Mouse (Mus musculus): ENCODE measurements around the gene Gm28635. TPM values are rescaled to one million over a fixed set of nuclear protein-coding genes. Genes with fewer than 3 reads are reported as not detected.
A peak's percentile ranks its signal among the peaks of the same experiment; 100 is the strongest.

The Gm28635 gene
- polyA plus RNA-seq, 1 experiment from 2014 or later = not detected

- H3K36me3 ChIP-seq (ENCODE audit: control insufficient read depth, insufficient read depth, low read length) = no peaks in the 10 kb centered on the region
- no peak overlapping the region for H3K4me3 ChIP-seq (ENCODE audit: low read depth, low read length)
- peaks cover 41% of the 10 kb centered on the region for H3K4me1 ChIP-seq (ENCODE audit: control insufficient read depth, insufficient read depth, low read length)
- no peak overlapping the region for H3K9ac ChIP-seq (ENCODE audit: low read depth, low read length)
- peak; percentile 93 for ATAC-seq
- WGBS = 0% methylated on average over 2 of the region's 2 CpGs
- H3K27me3 ChIP-seq (ENCODE audit: control insufficient read depth, insufficient read depth, low read depth, low read length) = no peaks in the 10 kb centered on the region
- peak overlapping the region; percentile 58 for H3K27ac ChIP-seq (ENCODE audit: low read length)
- H3K4me2 ChIP-seq (ENCODE audit: low read length) = no peak overlapping the region
- H3K9me3 ChIP-seq (replicated peaks; ENCODE audit: control insufficient read depth, low read length, poor library complexity, severe bottlenecking) = no peaks in the 10 kb centered on the region
Observed at GRCm38 (mm10) chr2:84635611-84636010, 42.2 kb downstream of the Gm28635 start.

DNA sequence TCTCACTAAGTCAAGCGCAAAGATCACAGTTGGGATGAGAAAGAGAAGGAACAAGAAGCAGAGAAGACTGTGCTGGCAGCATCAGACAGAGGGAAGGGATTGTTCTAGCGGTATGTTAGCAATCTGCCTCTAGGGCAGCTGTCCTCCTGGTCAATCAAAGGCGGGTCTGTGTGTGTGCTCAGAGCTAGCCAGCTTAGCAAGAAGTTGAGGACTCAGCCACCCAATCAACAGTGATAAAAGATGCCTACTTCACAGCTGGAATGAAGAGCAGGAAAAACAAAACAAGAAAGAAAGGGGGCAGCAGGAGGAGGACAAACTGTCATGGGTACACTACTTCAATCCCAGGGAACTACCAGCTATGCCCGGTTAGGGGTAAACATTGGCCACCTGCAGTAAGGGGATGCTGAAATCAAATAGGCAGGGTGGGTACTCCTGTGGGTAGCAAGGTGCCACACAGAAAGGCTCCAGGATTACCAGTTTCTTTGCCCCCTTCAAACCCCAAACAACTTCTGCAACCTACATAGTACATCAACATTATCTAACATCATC is 42.8 kb downstream of the Gm28635 start:
- Histone ChIP-seq H3K27ac (ENCODE audit: low read length) (peak overlapping the region; percentile 58), H3K4me3 (ENCODE audit: low read depth, low read length) (no peak overlapping the region), H3K27me3 (ENCODE audit: control insufficient read depth, insufficient read depth, low read depth, low read length) (no peaks in the 10 kb centered on the region), H3K9ac (ENCODE audit: low read depth, low read length) (no peak overlapping the region), H3K36me3 (ENCODE audit: control insufficient read depth, insufficient read depth, low read length) (no peaks in the 10 kb centered on the region), H3K4me1 (ENCODE audit: control insufficient read depth, insufficient read depth, low read length) (peaks cover 41% of the 10 kb centered on the region), H3K4me2 (ENCODE audit: low read length) (no peak overlapping the region), H3K9me3 (replicated peaks; ENCODE audit: control insufficient read depth, low read length, poor library complexity, severe bottlenecking) (no peaks in the 10 kb centered on the region)
- ATAC-seq = no peak
- 22% methylated on average over 4 of the region's 4 CpGs for WGBS

GRCm38 (mm10) chr2:84634006-84634405 is 43.8 kb downstream of the Gm28635 start:
- no peak overlapping the region for H3K9ac ChIP-seq (ENCODE audit: low read depth, low read length)
- no peak overlapping the region for H3K4me3 ChIP-seq (ENCODE audit: low read depth, low read length)
- ATAC-seq = no peak
- H3K27me3 ChIP-seq (ENCODE audit: control insufficient read depth, insufficient read depth, low read depth, low read length) = no peaks in the 10 kb centered on the region
- H3K27ac ChIP-seq (ENCODE audit: low read length) = no peak overlapping the region
- H3K4me2 ChIP-seq (ENCODE audit: low read length) = no peak overlapping the region
- H3K36me3 ChIP-seq (ENCODE audit: control insufficient read depth, insufficient read depth, low read length) = no peaks in the 10 kb centered on the region
- 78% methylated on average over 4 of the region's 4 CpGs for WGBS
- no peaks in the 10 kb centered on the region for H3K9me3 ChIP-seq (replicated peaks; ENCODE audit: control insufficient read depth, low read length, poor library complexity, severe bottlenecking)
- H3K4me1 ChIP-seq (ENCODE audit: control insufficient read depth, insufficient read depth, low read length) = peaks cover 41% of the 10 kb centered on the region

GRCm38 (mm10) chr2:84632999-84633398 is 44.8 kb downstream of the Gm28635 start:
- Histone ChIP-seq H3K27me3 (ENCODE audit: control insufficient read depth, insufficient read depth, low read depth, low read length) (no peaks in the 10 kb centered on the region), H3K27ac (ENCODE audit: low read length) (no peak overlapping the region), H3K36me3 (ENCODE audit: control insufficient read depth, insufficient read depth, low read length) (no peaks in the 10 kb centered on the region), H3K4me3 (ENCODE audit: low read depth, low read length) (no peak overlapping the region), H3K4me2 (ENCODE audit: low read length) (no peak overlapping the region; the same call in 1 of the 2 replicates), H3K9me3 (replicated peaks; ENCODE audit: control insufficient read depth, low read length, poor library complexity, severe bottlenecking) (no peaks in the 10 kb centered on the region), H3K4me1 (ENCODE audit: control insufficient read depth, insufficient read depth, low read length) (peaks cover 36% of the 10 kb centered on the region), H3K9ac (ENCODE audit: low read depth, low read length) (no peak overlapping the region)
- WGBS = 0% methylated on average over 3 of the region's 3 CpGs
- no peak for ATAC-seq

- Histone ChIP-seq H3K4me3 (ENCODE audit: low read depth, low read length) (no peak overlapping the region), H3K36me3 (ENCODE audit: control insufficient read depth, insufficient read depth, low read length) (no peaks in the 10 kb centered on the region), H3K9me3 (replicated peaks; ENCODE audit: control insufficient read depth, low read length, poor library complexity, severe bottlenecking) (no peaks in the 10 kb centered on the region), H3K4me1 (ENCODE audit: control insufficient read depth, insufficient read depth, low read length) (peaks cover 29% of the 10 kb centered on the region), H3K9ac (ENCODE audit: low read depth, low read length) (no peak overlapping the region), H3K4me2 (ENCODE audit: low read length) (no peak overlapping the region), H3K27ac (ENCODE audit: low read length) (no peak overlapping the region), H3K27me3 (ENCODE audit: control insufficient read depth, insufficient read depth, low read depth, low read length) (no peaks in the 10 kb centered on the region)
- 100% methylated on average over 1 of the region's 1 CpGs for WGBS
- no peak for ATAC-seq
Observed at GRCm38 (mm10) chr2:84632001-84632400, 45.8 kb downstream of the Gm28635 start.

- no peak overlapping the region for H3K4me3 ChIP-seq (ENCODE audit: low read depth, low read length)
- 63% methylated on average over 3 of the region's 3 CpGs for WGBS
- H3K9ac ChIP-seq (ENCODE audit: low read depth, low read length) = no peak overlapping the region
- H3K27ac ChIP-seq (ENCODE audit: low read length) = no peak overlapping the region
- peaks cover 2% of the 10 kb centered on the region; the same call in 1 of the 2 replicates for H3K4me1 ChIP-seq (ENCODE audit: control insufficient read depth, insufficient read depth, low read length)
- no peak overlapping the region for H3K4me2 ChIP-seq (ENCODE audit: low read length)
- no peaks in the 10 kb centered on the region for H3K9me3 ChIP-seq (replicated peaks; ENCODE audit: control insufficient read depth, low read length, poor library complexity, severe bottlenecking)
- H3K36me3 ChIP-seq (ENCODE audit: control insufficient read depth, insufficient read depth, low read length) = peaks cover 4% of the 10 kb centered on the region; the same call in 1 of the 2 replicates
- no peak for ATAC-seq
- H3K27me3 ChIP-seq (ENCODE audit: control insufficient read depth, insufficient read depth, low read depth, low read length) = no peaks in the 10 kb centered on the region
Observed at GRCm38 (mm10) chr2:84627036-84627435, 50.8 kb downstream of the Gm28635 start.

DNA sequence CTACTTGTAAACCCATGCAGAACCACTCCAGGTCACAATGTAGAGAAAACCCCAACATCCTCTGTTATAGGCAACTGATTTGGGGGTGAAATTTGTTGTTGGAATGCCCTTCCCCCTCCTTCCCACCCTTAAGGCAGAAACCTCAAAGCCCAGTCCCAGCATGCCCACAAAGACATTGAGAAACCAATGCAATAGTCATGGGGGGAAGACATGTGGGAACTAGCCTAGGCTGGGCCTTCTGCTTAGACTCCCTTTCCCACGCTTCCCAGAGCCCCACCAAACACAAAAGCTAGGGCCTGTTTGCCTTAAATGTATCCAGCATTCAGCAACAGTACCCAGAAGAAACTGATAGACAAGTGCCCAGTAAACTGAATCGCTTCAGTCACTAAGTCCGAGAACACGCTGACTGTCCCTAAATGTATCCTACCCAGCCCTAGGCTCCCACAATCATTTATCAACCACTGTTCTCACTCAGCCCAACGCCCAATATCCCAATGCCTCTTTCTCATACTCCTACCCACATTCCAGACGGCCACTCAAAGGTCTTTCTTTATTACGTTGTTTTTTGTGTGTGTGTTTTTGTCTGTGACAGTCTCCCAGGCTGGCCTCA is 51.4 kb downstream of the Gm28635 start:
- Histone ChIP-seq H3K9ac (ENCODE audit: low read depth, low read length) (no peak overlapping the region), H3K27me3 (ENCODE audit: control insufficient read depth, insufficient read depth, low read depth, low read length) (no peaks in the 10 kb centered on the region), H3K27ac (ENCODE audit: low read length) (no peak overlapping the region), H3K36me3 (ENCODE audit: control insufficient read depth, insufficient read depth, low read length) (peaks cover 4% of the 10 kb centered on the region; the same call in 1 of the 2 replicates), H3K4me1 (ENCODE audit: control insufficient read depth, insufficient read depth, low read length) (peaks cover 2% of the 10 kb centered on the region; the same call in 1 of the 2 replicates), H3K4me3 (ENCODE audit: low read depth, low read length) (no peak overlapping the region), H3K4me2 (ENCODE audit: low read length) (no peak overlapping the region), H3K9me3 (replicated peaks; ENCODE audit: control insufficient read depth, low read length, poor library complexity, severe bottlenecking) (no peaks in the 10 kb centered on the region)
- ATAC-seq = no peak
- 83% methylated on average over 7 of the region's 7 CpGs for WGBS

DNA sequence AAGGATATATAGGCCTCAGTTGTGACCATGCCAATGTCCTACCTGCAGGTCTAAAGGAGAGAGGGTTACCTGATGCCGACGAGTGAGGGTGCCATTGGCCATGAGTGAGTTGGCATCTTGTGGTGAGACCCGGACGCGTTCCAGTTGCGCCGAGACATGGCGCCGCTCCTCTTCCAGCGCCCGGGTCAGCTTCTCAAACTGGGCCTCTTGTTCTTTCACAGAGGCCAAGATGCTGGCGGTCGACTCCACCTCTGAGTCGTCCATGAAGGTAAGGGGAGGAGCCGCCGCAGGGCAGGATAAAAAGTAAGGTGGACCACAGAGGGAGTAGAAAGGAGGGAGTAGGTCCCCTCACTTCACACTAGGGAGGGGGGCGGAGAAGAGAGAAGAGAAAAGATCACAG is 53.6 kb downstream of the Gm28635 start:
- Histone ChIP-seq H3K27me3 (ENCODE audit: control insufficient read depth, insufficient read depth, low read depth, low read length) (no peaks in the 10 kb centered on the region), H3K4me3 (ENCODE audit: low read depth, low read length) (no peak overlapping the region), H3K9me3 (replicated peaks; ENCODE audit: control insufficient read depth, low read length, poor library complexity, severe bottlenecking) (no peaks in the 10 kb centered on the region), H3K36me3 (ENCODE audit: control insufficient read depth, insufficient read depth, low read length) (peaks cover 17% of the 10 kb centered on the region), H3K4me2 (ENCODE audit: low read length) (no peak overlapping the region), H3K9ac (ENCODE audit: low read depth, low read length) (no peak overlapping the region), H3K4me1 (ENCODE audit: control insufficient read depth, insufficient read depth, low read length) (peaks cover 2% of the 10 kb centered on the region; the same call in 1 of the 2 replicates), H3K27ac (ENCODE audit: low read length) (no peak overlapping the region)
- WGBS = 96% methylated on average over 17 of the region's 17 CpGs
- no peak for ATAC-seq

DNA sequence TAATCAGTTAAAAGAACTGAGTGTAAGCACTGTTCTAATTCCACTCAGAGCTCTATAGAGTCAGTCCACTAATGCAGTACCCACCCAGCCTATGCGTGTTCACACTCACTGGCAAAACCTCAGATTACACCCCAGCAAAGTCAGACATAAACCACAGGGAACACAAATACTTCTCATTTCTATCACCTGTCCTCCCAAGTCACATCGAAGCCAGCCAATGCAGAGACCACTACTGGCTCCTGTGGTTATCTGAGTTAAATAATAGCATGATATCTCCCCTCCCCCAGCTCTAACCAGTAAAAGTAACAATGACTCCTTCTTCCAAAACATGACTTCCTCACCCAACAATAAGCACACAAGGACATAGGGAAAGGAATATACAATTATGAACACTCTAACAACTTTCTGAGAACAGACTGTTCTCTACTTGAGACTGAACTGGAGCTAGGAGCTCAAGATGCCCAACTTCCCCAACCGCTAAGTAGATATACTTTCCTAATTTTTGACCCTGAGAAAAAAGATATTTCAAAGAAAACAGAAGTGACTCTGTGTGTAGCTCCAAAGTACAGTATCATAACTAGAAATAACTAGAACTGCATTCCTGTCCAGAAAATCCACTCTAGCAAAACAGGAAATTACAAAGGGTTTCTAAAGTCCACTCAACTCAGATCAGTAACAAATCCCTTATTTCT is 54.3 kb downstream of the Gm28635 start:
- Histone ChIP-seq H3K9me3 (replicated peaks; ENCODE audit: control insufficient read depth, low read length, poor library complexity, severe bottlenecking) (no peaks in the 10 kb centered on the region), H3K9ac (ENCODE audit: low read depth, low read length) (no peak overlapping the region), H3K36me3 (ENCODE audit: control insufficient read depth, insufficient read depth, low read length) (peaks cover 20% of the 10 kb centered on the region), H3K4me3 (ENCODE audit: low read depth, low read length) (no peak overlapping the region), H3K27me3 (ENCODE audit: control insufficient read depth, insufficient read depth, low read depth, low read length) (no peaks in the 10 kb centered on the region), H3K4me1 (ENCODE audit: control insufficient read depth, insufficient read depth, low read length) (peaks cover 2% of the 10 kb centered on the region; the same call in 1 of the 2 replicates), H3K27ac (ENCODE audit: low read length) (no peak overlapping the region), H3K4me2 (ENCODE audit: low read length) (no peak overlapping the region)
- 96% methylated on average over 3 of the region's 3 CpGs for WGBS
- no peak for ATAC-seq

Measured in midbrain, embryonic 16.5 days (tissue).